Comparison of ENCODE assay signal across 8 mouse cellular contexts in genomic region chr11:120672687-120673593, GRCm38 (mm10). TPM values are rescaled to one million over a fixed set of nuclear protein-coding genes. Genes with fewer than 3 reads are reported as not detected.
A peak's percentile ranks its signal among the peaks of the same experiment; 100 is the strongest.
DNase-seq lines count a peak whose midpoint lies in the region; ATAC-seq and TF ChIP-seq lines count a peak whose summit lies in the region.

Aspscr1 (plus strand) TSS chr11:120672973.

- no peaks in the 10 kb centered on the region for H3K27me3 ChIP-seq in MEL (ENCODE audit: control insufficient read depth in 1 of 2, insufficient read depth in 2 of 2, low read length in 2 of 2)
- no peaks in the 10 kb centered on the region for H3K27me3 ChIP-seq in cerebellum, adult 2 months (ENCODE audit: control insufficient read depth, insufficient read depth, low read length)
- H3K27me3 ChIP-seq in lung, embryonic 16.5 days (ENCODE audit: control insufficient read depth, insufficient read depth, low read depth, low read length), result no peaks in the 10 kb centered on the region

- no peaks in the 10 kb centered on the region for H3K9me3 ChIP-seq in MEL (replicated peaks; ENCODE audit: insufficient read depth, low read length)
- H3K9me3 ChIP-seq in lung, embryonic 16.5 days (ENCODE audit: control insufficient read depth, low read length), result no peaks in the 10 kb centered on the region

- peaks cover 0 to 11% of the 10 kb centered on the region in 2 experiments; a peak in 2 of 4 replicates for H3K4me1 ChIP-seq in MEL (ENCODE audit: control insufficient read depth in 1 of 2, insufficient read depth in 2 of 2, low read length in 2 of 2)
- H3K4me1 ChIP-seq in cerebellum, adult 2 months (ENCODE audit: control insufficient read depth, insufficient read depth, low read length), result no peaks in the 10 kb centered on the region
- H3K4me1 ChIP-seq in lung, embryonic 16.5 days (replicated peaks; ENCODE audit: control insufficient read depth, insufficient read depth, low read length), result peaks cover 9% of the 10 kb centered on the region

- peak; percentile 86 to 90 for ATAC-seq in hematopoietic stem cell, adult 5-6 weeks (replicated peaks in 1 of 2; ENCODE audit: insufficient read depth in 1 of 2, low FRiP score in 2 of 2, low TSS enrichment in 1 of 2, low read depth in 1 of 2, poor library complexity in 2 of 2, severe bottlenecking in 2 of 2)
- peak; percentile 99 for ATAC-seq in lung, embryonic 16.5 days (ENCODE audit: low read depth)

- TF ChIP-seq CTCF in MEL (IDR thresholded peaks at IDR 0.05 in 2 of 3, conservative IDR thresholded peaks at IDR 0.05 in 1 of 3; ENCODE audit: control insufficient read depth in 1 of 3, insufficient read depth in 1 of 3, low read depth in 2 of 3, low read length in 3 of 3, poor library complexity in 1 of 3, severe bottlenecking in 1 of 3), result no peak
- no peak for TF ChIP-seq CTCF in cerebellum, adult 2 months (IDR thresholded peaks at IDR 0.05; ENCODE audit: borderline replicate concordance, insufficient read depth, low read depth, low read length)

- peak within 1 kb of the TSS; percentile 66 for H3K4me2 ChIP-seq in lung, embryonic 16.5 days (ENCODE audit: low read depth, low read length)

- peak; percentile 99 for DNase-seq in MEL (ENCODE audit: low read depth, low spot score)
- DNase-seq in cerebellum, adult 2 months, result peak; percentile 91 to 92
- peak; percentile 94 for DNase-seq in forelimb bud, embryonic 11.5 days (ENCODE audit: low read depth, low spot score)
- DNase-seq in layer of hippocampus, adult 9-10 months (ENCODE audit: low spot score), result peak; percentile 67
- peak; percentile 91 for DNase-seq in ovary, postnatal 10 days (ENCODE audit: low spot score)
- peak; percentile 95 to 97 for DNase-seq in thymus, postnatal 10 days (ENCODE audit: low spot score in 2 of 2)

- peaks cover 5% of the 10 kb centered on the region; the same call in 1 of the 2 replicates for H3K79me2 ChIP-seq in MEL (ENCODE audit: control insufficient read depth, insufficient read depth, low read length, poor library complexity)

- peaks cover 0 to 11% of the 10 kb centered on the region in 2 experiments; a peak in 2 of 4 replicates for H3K36me3 ChIP-seq in MEL (ENCODE audit: control insufficient read depth in 1 of 2, insufficient read depth in 2 of 2, low read length in 2 of 2)
- 0 out of 2 replicates have a peak, but pooled peaks cover 3% of the 10 kb centered on the region for H3K36me3 ChIP-seq in lung, embryonic 16.5 days (ENCODE audit: control insufficient read depth, insufficient read depth, low read length)

- no peak for TF ChIP-seq RAD21 in MEL (IDR thresholded peaks at IDR 0.05; ENCODE audit: low read depth, low read length)

- 1% methylated on average over 81 of the region's 83 CpGs for WGBS in cerebellum, adult 2 months
- under 1% methylated on average over 68 of the region's 83 CpGs for WGBS in lung, embryonic 16.5 days

- peak within 1 kb of the TSS; percentile 68 to 70 for H3K4me3 ChIP-seq in MEL (ENCODE audit: control insufficient read depth in 1 of 2, insufficient read depth in 1 of 2, low read depth in 2 of 2, low read length in 2 of 2)
- peak within 1 kb of the TSS; percentile 91 for H3K4me3 ChIP-seq in cerebellum, adult 2 months (replicated peaks; ENCODE audit: insufficient read depth, low read depth, low read length)
- H3K4me3 ChIP-seq in lung, embryonic 16.5 days (ENCODE audit: low read length), result peak within 1 kb of the TSS; percentile 74

- H3K9ac ChIP-seq in MEL (ENCODE audit: control insufficient read depth, low read depth, low read length, poor library complexity, severe bottlenecking), result peak within 1 kb of the TSS; percentile 80
- H3K9ac ChIP-seq in lung, embryonic 16.5 days (ENCODE audit: low read length), result peak within 1 kb of the TSS; percentile 76

- TF ChIP-seq EP300 in MEL (IDR thresholded peaks at IDR 0.05; ENCODE audit: low read depth in 1 of 2, low read length in 2 of 2), result peak in 1 of 2 experiments; percentile 55; a peak in 2 of 4 replicates

- H3K27ac ChIP-seq in MEL (ENCODE audit: control insufficient read depth, low read depth, low read length), result peak within 1 kb of the TSS; percentile 86
- peak within 1 kb of the TSS; percentile 41; the same call in 1 of the 2 replicates for H3K27ac ChIP-seq in cerebellum, adult 2 months (ENCODE audit: insufficient read depth, low read length)
- peak within 1 kb of the TSS; percentile 85 for H3K27ac ChIP-seq in lung, embryonic 16.5 days (ENCODE audit: low read length)

- TF ChIP-seq POLR2A in MEL (IDR thresholded peaks at IDR 0.05; ENCODE audit: control insufficient read depth in 1 of 2, insufficient read depth in 1 of 2, low read depth in 1 of 2, low read length in 2 of 2, poor library complexity in 1 of 2), result peak; percentile 85 to 94
- peak; percentile 31; the same call in 1 of the 2 replicates for TF ChIP-seq POLR2A in cerebellum, adult 2 months (IDR thresholded peaks at IDR 0.05; ENCODE audit: borderline replicate concordance, insufficient read depth, low read length)

TF ChIP-seq in MEL, 35 proteins besides CTCF, POLR2A, EP300 and RAD21:
- TF ChIP-seq KAT2A (conservative IDR thresholded peaks at IDR 0.05; ENCODE audit: low read depth, low read length) (no peak; the same call in 1 of the 2 replicates), E2F4 (IDR thresholded peaks at IDR 0.05; ENCODE audit: borderline replicate concordance, low read depth, low read length) (peak; percentile 63; the same call in 1 of the 2 replicates), TAL1 (IDR thresholded peaks at IDR 0.05; ENCODE audit: low read length) (no peak), POLR2AphosphoS5 (IDR thresholded peaks at IDR 0.05; ENCODE audit: borderline replicate concordance, low read depth, low read length) (no peak), HCFC1 (IDR thresholded peaks at IDR 0.05; ENCODE audit: low read depth, low read length) (peak; percentile 83), MAZ (IDR thresholded peaks at IDR 0.05; ENCODE audit: low read depth, low read length) (peak; percentile 74), TBP (IDR thresholded peaks at IDR 0.05; ENCODE audit: low read depth, low read length) (peak; percentile 78), NELFE (IDR thresholded peaks at IDR 0.05; ENCODE audit: low read depth, low read length) (peak; percentile 89), BHLHE40 (IDR thresholded peaks at IDR 0.05; ENCODE audit: borderline replicate concordance, low read depth, low read length) (peak; percentile 96), ZMIZ1 (IDR thresholded peaks at IDR 0.05; ENCODE audit: low read depth, low read length) (peak; percentile 86), ZC3H11A (IDR thresholded peaks at IDR 0.05; ENCODE audit: low read depth, low read length) (no peak), GABPA (IDR thresholded peaks at IDR 0.05; ENCODE audit: low read depth, low read length) (no peak; the same call in 1 of the 2 replicates), GATA1 (IDR thresholded peaks at IDR 0.05; ENCODE audit: low read depth, low read length) (no peak), MYB (IDR thresholded peaks at IDR 0.05; ENCODE audit: low read depth, low read length) (no peak), TCF12 (IDR thresholded peaks at IDR 0.05; ENCODE audit: low read depth, low read length) (peak; percentile 67), SIN3A (IDR thresholded peaks at IDR 0.05; ENCODE audit: low read length) (peak; percentile 76), USF1 (IDR thresholded peaks at IDR 0.05; ENCODE audit: low read depth, low read length) (peak; percentile 99), ELF1 (IDR thresholded peaks at IDR 0.05; ENCODE audit: low read depth, low read length) (peak; percentile 95), CHD2 (IDR thresholded peaks at IDR 0.05; ENCODE audit: low read length) (no peak), MYC (IDR thresholded peaks at IDR 0.05; ENCODE audit: low read depth, low read length) (peak; percentile 95), NRF1 (IDR thresholded peaks at IDR 0.05; ENCODE audit: insufficient read depth, low read depth, low read length, poor library complexity, severe bottlenecking) (0 out of 2 replicates have a peak, but pooled peaks have one; percentile 30), POLR2AphosphoS2 (IDR thresholded peaks at IDR 0.05; ENCODE audit: low read length) (peak; percentile 78), ETS1 (IDR thresholded peaks at IDR 0.05; ENCODE audit: low read depth, low read length) (peak; percentile 58; the same call in 1 of the 2 replicates), JUND (IDR thresholded peaks at IDR 0.05; ENCODE audit: low read depth, low read length) (no peak), USF2 (IDR thresholded peaks at IDR 0.05; ENCODE audit: borderline replicate concordance in 1 of 2, insufficient read depth in 1 of 2, low read depth in 1 of 2, low read length in 2 of 2) (peak in 1 of 2 experiments; percentile 89; a peak in 2 of 4 replicates), MAX (IDR thresholded peaks at IDR 0.05; ENCODE audit: low read length) (peak; percentile 96), ZKSCAN1 (IDR thresholded peaks at IDR 0.05; ENCODE audit: low read depth, low read length) (no peak), MXI1 (IDR thresholded peaks at IDR 0.05; ENCODE audit: low read depth, low read length) (peak; percentile 95)

RNA-seq across cellular contexts. Expression of gene Aspscr1, which starts in this region (rescaled TPM):
- 31.9 and 36.2 TPM in 2 replicates for total RNA-seq in MEL (2012; rRNA removed)
- 10 to 100 TPM in 1 of 2 experiments, not detected in 1; 72.5 TPM for polyA plus RNA-seq in MEL (2012; ENCODE audit: insufficient read depth in 1 of 2, insufficient read length in 2 of 2, low read depth in 1 of 2, low replicate concordance in 2 of 2, missing spikeins in 1 of 2)
- polyA plus RNA-seq in cerebellum, adult 2 months (2012; rRNA removed), result 56.1 and 59.4 TPM in 2 replicates
- total RNA-seq in hematopoietic stem cell, adult 5-6 weeks (2017), result 37.1 and 48.8 TPM in 2 replicates
- 127 and 133 TPM in 2 replicates for polyA plus RNA-seq in lung, embryonic 16.5 days (2015; fragmentation: Nextera tagmentation; extraction: Ambion mirVana)

Comparison
In these comparisons a context has a peak if more than half of its experiments do, and no peak if none do; other contexts are left out.
1. Peak in every context shown above with its lines: DNase-seq, ATAC-seq, H3K4me3 ChIP-seq and H3K27ac ChIP-seq.